Mouse (Mus musculus): Measurements from ENCODE around the gene Ago3.

- TF ChIP-seq CTCF (conservative IDR thresholded peaks at IDR 0.05; ENCODE audit: low read length) = no peak
- TF ChIP-seq POU5F1 (IDR thresholded peaks at IDR 0.05; ENCODE audit: borderline replicate concordance, low read length) = no peak
- TF ChIP-seq NANOG (IDR thresholded peaks at IDR 0.05; ENCODE audit: borderline replicate concordance, low read length) = no peak
Measured at GRCm38 (mm10) chr4:126295937-126296336, 133.4 kb downstream of the Ago3 start.

All from E14TG2a.4 (cell line).